Mouse (Mus musculus): ENCODE data around the gene Cfap126.
"Not testable (repeated sequence)": the region's sequence is repeated elsewhere in the genome, so short reads cannot be mapped to it uniquely, and the experiment has no call there.

GRCm38 (mm10) chr1:171076176-171076575 lies 37.5 kb upstream of the Cfap126 start:
- TF ChIP-seq POLR2A (IDR thresholded peaks at IDR 0.05; ENCODE audit: borderline replicate concordance, insufficient read depth, low read length); CTCF (IDR thresholded peaks at IDR 0.05; ENCODE audit: borderline replicate concordance, insufficient read depth, low read depth, low read length): not testable (repeated sequence)
